Mouse (Mus musculus) testis, adult 2 months (tissue): Measurements from ENCODE around the gene Gmpr.

Experiments used
- CTCF ChIP-seq: fragments of 200-500 bp; IDR thresholded peaks from 2 replicates; pipeline ENCODE4 v1.5.1; 2012; ENCODE audit warnings: low read depth, mild to moderate bottlenecking, inconsistent platforms, low read length, moderate library complexity; ENCODE audit not compliant: control insufficient read depth, insufficient read depth, insufficient replicate concordance
- POLR2A ChIP-seq: fragments of 200-500 bp; IDR thresholded peaks from 2 replicates; pipeline ENCODE4 v1.6.1; 2012; ENCODE audit warnings: low read depth, mild to moderate bottlenecking, inconsistent platforms, low read length, moderate library complexity; ENCODE audit not compliant: control insufficient read depth

DNA sequence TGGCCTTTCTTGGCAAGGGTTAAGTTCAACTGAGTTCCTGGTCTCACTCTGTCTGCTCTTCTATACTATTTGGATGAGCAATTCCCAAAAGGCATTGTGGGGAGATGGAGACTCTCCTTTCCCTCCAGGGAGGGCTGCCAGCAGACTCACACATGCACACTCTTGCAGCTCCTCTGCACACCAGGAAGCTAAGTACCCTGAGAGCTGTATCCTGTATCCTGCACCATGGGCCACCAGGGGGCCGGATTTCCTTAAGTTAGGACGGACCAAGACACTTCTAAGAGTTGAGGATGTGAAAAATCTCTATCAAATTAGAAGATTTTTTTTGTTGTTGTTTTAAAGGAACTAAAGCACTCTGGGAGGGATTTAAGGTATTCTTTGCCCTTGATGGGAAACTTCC is 70.5 kb downstream of the Gmpr start:
- TF ChIP-seq CTCF (no peak), POLR2A (no peak)
